Mouse (Mus musculus) kidney, adult 2 months (tissue): ENCODE measurements around the gene Galnt4. TPM values are rescaled to one million over a fixed set of nuclear protein-coding genes. Genes with fewer than 3 reads are reported as not detected.
"Not testable (repeated sequence)": the region's sequence is repeated elsewhere in the genome, so short reads cannot be mapped to it uniquely, and the experiment has no call there.

Source experiments
- DNase-seq: peaks from one replicate; pipeline ENCODE4 v3.0.0; 2021
- H3K27ac ChIP-seq: fragments of 200-500 bp; 2 replicates; pipeline ENCODE4 v1.5.1; 2012; ENCODE audit warnings: low read depth, low read length, control low read depth, inconsistent platforms; ENCODE audit not compliant: insufficient read depth
- H3K27me3 ChIP-seq: fragments of 200-500 bp; replicated peaks from 2 replicates; pipeline ENCODE4 v1.6.1; 2012; ENCODE audit warnings: mild to moderate bottlenecking, moderate library complexity, low read length, inconsistent platforms; ENCODE audit not compliant: control insufficient read depth, insufficient read depth
- H3K36me3 ChIP-seq: fragments of 200-500 bp; 2 replicates; pipeline ENCODE4 v1.6.1; 2012; ENCODE audit warnings: mild to moderate bottlenecking, moderate library complexity, low read length, inconsistent platforms; ENCODE audit not compliant: control insufficient read depth, insufficient read depth
- H3K4me1 ChIP-seq: fragments of 200-500 bp; 2 replicates; pipeline ENCODE4 v1.6.1; 2011; ENCODE audit warnings: low read length; ENCODE audit not compliant: control insufficient read depth, insufficient read depth
- H3K4me3 ChIP-seq: fragments of 200-500 bp; 2 replicates; pipeline ENCODE4 v1.5.1; 2011; ENCODE audit warnings: mild to moderate bottlenecking, low read depth, low read length, control low read depth; ENCODE audit not compliant: insufficient read depth
- CTCF ChIP-seq: fragments of 200-500 bp; conservative IDR thresholded peaks from 2 replicates; pipeline ENCODE4 v1.5.1; 2011; ENCODE audit warnings: low read depth, mild to moderate bottlenecking, control low read depth, low read length, moderate library complexity, mixed read lengths; ENCODE audit not compliant: insufficient read depth, insufficient read length
- POLR2A ChIP-seq: fragments of 200-500 bp; IDR thresholded peaks from one replicate; pipeline ENCODE4 v1.6.1; 2011; ENCODE audit warnings: low read depth, low read length, control low read depth
- WGBS: fragments of 180-500 bp; shearing (Covaris S2); methylation state at CpG from one replicate; pipeline ENCODE4 v1.1.7; 2018; 5-methylcytosine and 5-hydroxymethylcytosine counted together
- polyA plus RNA-seq: library from polyadenylated mRNA; depleted of rRNA; stranded (reverse); fragments of >200 nt; gene quantifications from 2 replicates; pipeline ENCODE4 v1.2.3, GENCODE M21; 2012; rRNA removed

The Galnt4 gene
- polyA plus RNA-seq, 1 experiment: 1.7 TPM

GRCm38 (mm10) chr10:99154635-99155034 is 46.7 kb downstream of the Galnt4 start:
- Histone ChIP-seq H3K36me3 (no peaks in the 10 kb centered on the region), H3K4me1 (no peaks in the 10 kb centered on the region), H3K4me3 (no peak overlapping the region), H3K27me3 (no peaks in the 10 kb centered on the region), H3K27ac (no peak overlapping the region)
- TF ChIP-seq CTCF (no peak), POLR2A (no peak)
- DNase-seq: no peak
- WGBS: 65% methylated on average over 8 of the region's 8 CpGs

DNA sequence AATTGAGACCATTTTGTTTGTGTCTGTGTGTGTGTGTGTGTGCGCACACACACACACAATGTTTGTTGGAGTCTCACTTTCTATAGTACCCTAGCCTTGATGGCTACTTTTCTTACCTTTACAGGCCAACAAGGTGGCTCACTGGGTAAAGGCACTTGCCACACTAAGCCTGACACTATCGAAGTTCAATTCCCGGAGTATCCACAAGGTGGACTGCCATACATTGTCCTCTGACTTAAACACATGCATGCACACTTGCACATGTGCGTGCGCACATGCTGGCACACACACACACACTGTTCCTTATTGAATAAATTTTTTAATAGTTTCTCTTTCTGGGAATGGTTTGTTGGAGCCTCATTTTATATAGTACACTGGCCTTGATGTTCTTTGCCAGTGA is 48.8 kb downstream of the Galnt4 start:
- 92% methylated on average over 5 of the region's 5 CpGs for WGBS
- no peak overlapping the region for H3K4me3 ChIP-seq
- no peak for DNase-seq
- H3K27ac ChIP-seq: no peak overlapping the region
- no peak for TF ChIP-seq CTCF
- TF ChIP-seq POLR2A: no peak
- no peaks in the 10 kb centered on the region for H3K4me1 ChIP-seq
- no peaks in the 10 kb centered on the region for H3K27me3 ChIP-seq
- no peaks in the 10 kb centered on the region for H3K36me3 ChIP-seq

GRCm38 (mm10) chr10:99157697-99158096 is 49.7 kb downstream of the Galnt4 start:
- not testable (repeated sequence) for H3K36me3 ChIP-seq, DNase-seq, H3K27me3 ChIP-seq, H3K4me3 ChIP-seq, H3K4me1 ChIP-seq, H3K27ac ChIP-seq
- WGBS: 94% methylated on average over 10 of the region's 10 CpGs

DNA sequence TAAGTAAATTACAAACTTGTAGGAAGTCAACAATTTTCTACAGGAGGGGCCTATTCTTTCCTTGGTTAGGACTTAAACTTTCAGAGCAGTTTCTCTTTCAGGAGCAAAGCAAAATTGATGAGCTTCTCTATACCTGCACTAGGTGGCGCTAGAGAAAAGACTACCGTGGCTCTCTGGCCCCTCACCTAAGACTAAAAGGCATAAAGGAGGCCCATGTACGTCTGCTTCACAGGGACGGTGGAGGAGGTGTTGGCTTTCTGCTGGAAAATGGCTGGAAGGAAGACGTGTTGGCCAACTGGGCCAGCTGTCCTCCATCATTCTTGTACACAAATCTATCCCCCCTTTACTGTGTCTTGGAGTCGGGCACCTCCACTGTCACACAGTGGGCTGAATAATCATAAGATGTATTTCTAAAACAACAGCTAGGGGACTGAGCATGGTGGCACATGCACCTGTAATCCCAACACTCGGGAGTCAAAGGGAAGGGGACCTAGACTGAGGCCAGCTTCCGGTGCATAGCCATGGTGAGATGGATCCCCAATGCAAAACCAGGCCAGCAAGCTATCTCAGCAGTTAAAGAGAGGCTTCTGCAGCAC is 54.1 kb downstream of the Galnt4 start:
- no peaks in the 10 kb centered on the region for H3K27me3 ChIP-seq
- peak; percentile 49 for DNase-seq
- 48% methylated on average over 8 of the region's 8 CpGs for WGBS
- no peaks in the 10 kb centered on the region; the same call in 1 of the 2 replicates for H3K4me1 ChIP-seq
- no peaks in the 10 kb centered on the region for H3K36me3 ChIP-seq
- TF ChIP-seq POLR2A: no peak
- peak; percentile 67 for TF ChIP-seq CTCF
- no peak overlapping the region for H3K4me3 ChIP-seq
- H3K27ac ChIP-seq: no peak overlapping the region

Other genes with a start within 250 kb of the Galnt4 start
- 12.3 and 13.3 TPM in 2 replicates for gene Atp2b1, start 193.8 kb upstream of the Galnt4 start, polyA plus RNA-seq
- 6.9 and 10.2 TPM in 2 replicates for gene Poc1b, start 1.1 kb upstream of the Galnt4 start, polyA plus RNA-seq
- not detected in 2 replicates for gene Phxr2, start 18.2 kb downstream of the Galnt4 start, polyA plus RNA-seq
- 46.6 and 50.5 TPM in 2 replicates for gene Dusp6, start 155.1 kb downstream of the Galnt4 start, polyA plus RNA-seq